Mouse (Mus musculus): Measurements from ENCODE around the gene Fancd2os. TPM values are rescaled to one million over a fixed set of nuclear protein-coding genes. Genes with fewer than 3 reads are reported as not detected.

Gene Fancd2os
- polyA plus RNA-seq, 1 experiment from 2014 or later = not detected

GRCm38 (mm10) chr6:113612258-113612969, 11.9 kb upstream of the Fancd2os start:
- peaks cover 34% of the 10 kb centered on the region for H3K36me3 ChIP-seq (ENCODE audit: control insufficient read depth, insufficient read depth, low read length)
- no peak overlapping the region for H3K27ac ChIP-seq (ENCODE audit: low read length)
- H3K9ac ChIP-seq (ENCODE audit: low read depth, low read length) = no peak overlapping the region
- 96% methylated on average over 8 of the region's 8 CpGs for WGBS
- H3K4me2 ChIP-seq (ENCODE audit: low read length) = no peak overlapping the region
- no peak for ATAC-seq
- no peak overlapping the region for H3K4me3 ChIP-seq (ENCODE audit: low read depth, low read length)
- H3K9me3 ChIP-seq (replicated peaks; ENCODE audit: control insufficient read depth, low read length, poor library complexity, severe bottlenecking) = no peaks in the 10 kb centered on the region
- no peaks in the 10 kb centered on the region for H3K4me1 ChIP-seq (ENCODE audit: control insufficient read depth, insufficient read depth, low read length)
- H3K27me3 ChIP-seq (ENCODE audit: control insufficient read depth, insufficient read depth, low read depth, low read length) = no peaks in the 10 kb centered on the region

- Histone ChIP-seq H3K27ac (ENCODE audit: low read length) (no peak overlapping the region), H3K9ac (ENCODE audit: low read depth, low read length) (no peak overlapping the region)
- 98% methylated on average over 7 of the region's 7 CpGs for WGBS
Observed at GRCm38 (mm10) chr6:113609293-113609692, 8.8 kb upstream of the Fancd2os start.

DNA sequence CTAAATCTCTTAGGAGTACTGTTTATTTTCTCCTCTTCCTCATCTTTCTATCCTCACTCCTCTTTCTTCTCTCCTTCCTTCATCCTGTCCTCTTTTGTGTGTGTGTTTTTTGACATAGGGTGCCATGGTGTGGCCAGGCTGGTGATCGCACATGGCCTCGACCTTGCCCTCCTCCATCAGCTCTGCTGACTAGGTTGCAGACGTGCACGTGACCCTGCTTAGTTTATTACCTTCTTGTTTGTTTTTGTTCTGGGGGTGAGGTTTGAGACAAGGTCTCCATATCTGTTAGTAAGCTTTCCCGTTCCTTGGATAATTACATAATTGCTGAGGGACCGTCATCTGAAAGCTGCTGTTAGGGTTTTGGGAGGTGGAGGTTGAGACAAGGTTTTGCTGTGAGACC, 8.4 kb upstream of the Fancd2os start:
- ATAC-seq = no peak
- H3K4me1 ChIP-seq (ENCODE audit: control insufficient read depth, insufficient read depth, low read length) = peaks cover 23% of the 10 kb centered on the region

More at GRCm38 (mm10) chr6:113609293-113609692, 8.8 kb upstream of the Fancd2os start:
- Histone ChIP-seq H3K27me3 (ENCODE audit: control insufficient read depth, insufficient read depth, low read depth, low read length) (no peaks in the 10 kb centered on the region), H3K4me1 (ENCODE audit: control insufficient read depth, insufficient read depth, low read length) (peaks cover 20% of the 10 kb centered on the region), H3K36me3 (ENCODE audit: control insufficient read depth, insufficient read depth, low read length) (peaks cover 8% of the 10 kb centered on the region), H3K4me2 (ENCODE audit: low read length) (no peak overlapping the region), H3K9me3 (replicated peaks; ENCODE audit: control insufficient read depth, low read length, poor library complexity, severe bottlenecking) (no peaks in the 10 kb centered on the region), H3K4me3 (ENCODE audit: low read depth, low read length) (no peak overlapping the region)
- no peak for ATAC-seq

DNA sequence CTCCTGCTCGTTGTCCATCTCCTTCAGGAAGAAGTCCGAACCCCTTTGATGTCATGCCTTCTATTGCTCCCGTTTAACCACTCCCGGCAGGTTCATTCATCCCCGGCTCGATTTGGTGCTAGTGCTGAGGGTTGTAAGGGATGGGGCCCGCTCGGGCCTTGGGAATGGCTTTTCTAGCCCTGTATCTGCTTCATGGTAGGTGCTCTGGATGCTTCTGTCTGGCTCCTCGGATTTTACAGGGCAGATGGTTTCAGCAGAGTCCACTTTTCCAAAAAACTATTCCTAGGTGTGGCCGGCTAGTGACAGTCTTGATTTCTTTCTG, 4.7 kb upstream of the Fancd2os start:
- no peak; the same call in 1 of the 2 replicates for ATAC-seq

More for the DNA sequence above, 8.4 kb upstream of the Fancd2os start:
- no peak overlapping the region for H3K4me2 ChIP-seq (ENCODE audit: low read length)
- H3K27ac ChIP-seq (ENCODE audit: low read length) = no peak overlapping the region
- no peak overlapping the region for H3K9ac ChIP-seq (ENCODE audit: low read depth, low read length)
- 91% methylated on average over 6 of the region's 6 CpGs for WGBS
- H3K9me3 ChIP-seq (replicated peaks; ENCODE audit: control insufficient read depth, low read length, poor library complexity, severe bottlenecking) = no peaks in the 10 kb centered on the region
- no peak overlapping the region for H3K4me3 ChIP-seq (ENCODE audit: low read depth, low read length)
- peaks cover 4% of the 10 kb centered on the region; the same call in 1 of the 2 replicates for H3K36me3 ChIP-seq (ENCODE audit: control insufficient read depth, insufficient read depth, low read length)
- no peaks in the 10 kb centered on the region for H3K27me3 ChIP-seq (ENCODE audit: control insufficient read depth, insufficient read depth, low read depth, low read length)

GRCm38 (mm10) chr6:113604432-113605223, 4.1 kb upstream of the Fancd2os start, which contains the start of gene Brk1:
Gene Brk1, plus strand, starts transcription at chr6:113604772.
- peaks cover 23% of the 10 kb centered on the region for H3K4me1 ChIP-seq (ENCODE audit: control insufficient read depth, insufficient read depth, low read length)
- H3K9me3 ChIP-seq (replicated peaks; ENCODE audit: control insufficient read depth, low read length, poor library complexity, severe bottlenecking) = no peaks in the 10 kb centered on the region
- H3K27me3 ChIP-seq (ENCODE audit: control insufficient read depth, insufficient read depth, low read depth, low read length) = no peaks in the 10 kb centered on the region
- peak; percentile 96 for ATAC-seq
- peak within 1 kb of the TSS; percentile 88 for H3K9ac ChIP-seq (ENCODE audit: low read depth, low read length)
- peak within 1 kb of the TSS; percentile 89 for H3K4me2 ChIP-seq (ENCODE audit: low read length)
- H3K36me3 ChIP-seq (ENCODE audit: control insufficient read depth, insufficient read depth, low read length) = no peaks in the 10 kb centered on the region
- WGBS = under 1% methylated on average over 59 of the region's 65 CpGs
- peak within 1 kb of the TSS; percentile 88 for H3K4me3 ChIP-seq (ENCODE audit: low read depth, low read length)
- H3K27ac ChIP-seq (ENCODE audit: low read length) = peak within 1 kb of the TSS; percentile 85

More for the DNA sequence above, 4.7 kb upstream of the Fancd2os start:
- Histone ChIP-seq H3K4me1 (ENCODE audit: control insufficient read depth, insufficient read depth, low read length) (peaks cover 23% of the 10 kb centered on the region), H3K4me2 (ENCODE audit: low read length) (peak overlapping the region; percentile 89), H3K27me3 (ENCODE audit: control insufficient read depth, insufficient read depth, low read depth, low read length) (no peaks in the 10 kb centered on the region), H3K36me3 (ENCODE audit: control insufficient read depth, insufficient read depth, low read length) (no peaks in the 10 kb centered on the region), H3K9ac (ENCODE audit: low read depth, low read length) (peak overlapping the region; percentile 88), H3K27ac (ENCODE audit: low read length) (peak overlapping the region; percentile 85), H3K9me3 (replicated peaks; ENCODE audit: control insufficient read depth, low read length, poor library complexity, severe bottlenecking) (no peaks in the 10 kb centered on the region), H3K4me3 (ENCODE audit: low read depth, low read length) (peak overlapping the region; percentile 88)
- 5% methylated on average over 10 of the region's 10 CpGs for whole genome bisulfite sequencing

DNA sequence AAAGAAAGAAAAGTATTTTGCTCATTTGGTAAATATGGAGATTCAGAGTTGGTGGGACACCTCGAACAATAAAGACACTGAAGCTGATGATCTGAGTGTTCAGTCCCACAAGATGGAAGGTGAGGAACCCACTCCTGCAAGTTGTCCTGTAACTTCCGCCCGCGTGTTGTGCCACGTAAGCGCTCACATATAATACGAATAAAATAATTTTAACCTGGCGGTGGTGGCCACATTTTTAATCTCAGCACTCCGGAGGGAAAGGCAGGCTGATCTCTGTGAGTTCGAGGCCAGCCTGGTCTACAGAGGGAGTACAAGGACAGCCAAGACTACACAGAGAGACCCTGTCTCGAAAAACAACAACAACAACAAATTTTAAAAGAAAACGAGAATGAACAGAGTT, 3.5 kb upstream of the Fancd2os start:
- no peaks in the 10 kb centered on the region for H3K9me3 ChIP-seq (replicated peaks; ENCODE audit: control insufficient read depth, low read length, poor library complexity, severe bottlenecking)
- peak overlapping the region; percentile 85 for H3K27ac ChIP-seq (ENCODE audit: low read length)
- H3K9ac ChIP-seq (ENCODE audit: low read depth, low read length) = peak overlapping the region; percentile 88
- peak; percentile 33 for ATAC-seq
- peak overlapping the region; percentile 64 for H3K4me2 ChIP-seq (ENCODE audit: low read length)
- H3K4me3 ChIP-seq (ENCODE audit: low read depth, low read length) = peak overlapping the region; percentile 88
- H3K27me3 ChIP-seq (ENCODE audit: control insufficient read depth, insufficient read depth, low read depth, low read length) = no peaks in the 10 kb centered on the region
- no peaks in the 10 kb centered on the region for H3K36me3 ChIP-seq (ENCODE audit: control insufficient read depth, insufficient read depth, low read length)
- WGBS = 50% methylated on average over 12 of the region's 12 CpGs
- H3K4me1 ChIP-seq (ENCODE audit: control insufficient read depth, insufficient read depth, low read length) = peaks cover 23% of the 10 kb centered on the region

DNA sequence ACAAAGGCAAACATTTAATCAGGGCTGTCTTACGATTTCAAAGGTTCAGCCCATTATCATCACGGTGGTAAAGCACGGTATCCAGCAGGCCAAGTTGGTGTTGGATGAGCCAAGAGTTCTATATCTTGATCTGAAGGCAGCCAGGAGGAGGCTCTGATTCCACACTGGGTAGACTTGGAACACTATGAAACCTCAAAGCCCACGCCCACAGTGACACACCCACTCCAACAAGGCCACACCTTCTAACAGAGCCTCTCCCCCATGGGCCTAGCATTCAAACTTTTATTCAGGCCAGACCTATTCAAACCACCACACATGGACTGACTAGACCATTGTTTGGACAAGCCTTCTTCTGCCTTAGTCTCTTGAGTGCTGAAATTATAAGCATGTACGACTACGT, 2.3 kb upstream of the Fancd2os start:
- Histone ChIP-seq H3K4me3 (ENCODE audit: low read depth, low read length) (no peak overlapping the region), H3K27ac (ENCODE audit: low read length) (no peak overlapping the region), H3K9me3 (replicated peaks; ENCODE audit: control insufficient read depth, low read length, poor library complexity, severe bottlenecking) (no peaks in the 10 kb centered on the region), H3K4me2 (ENCODE audit: low read length) (no peak overlapping the region), H3K36me3 (ENCODE audit: control insufficient read depth, insufficient read depth, low read length) (no peaks in the 10 kb centered on the region), H3K4me1 (ENCODE audit: control insufficient read depth, insufficient read depth, low read length) (peaks cover 23% of the 10 kb centered on the region), H3K9ac (ENCODE audit: low read depth, low read length) (no peak overlapping the region), H3K27me3 (ENCODE audit: control insufficient read depth, insufficient read depth, low read depth, low read length) (no peaks in the 10 kb centered on the region)
- ATAC-seq = no peak
- WGBS = 92% methylated on average over 6 of the region's 6 CpGs

GRCm38 (mm10) chr6:113599833-113600232, 682 bp downstream of the Fancd2os start:
- ATAC-seq = no peak
- peaks cover 3% of the 10 kb centered on the region; the same call in 1 of the 2 replicates for H3K4me1 ChIP-seq (ENCODE audit: control insufficient read depth, insufficient read depth, low read length)
- no peak overlapping the region for H3K4me2 ChIP-seq (ENCODE audit: low read length)
- 67% methylated on average over 5 of the region's 5 CpGs for WGBS
- H3K27me3 ChIP-seq (ENCODE audit: control insufficient read depth, insufficient read depth, low read depth, low read length) = no peaks in the 10 kb centered on the region
- no peak overlapping the region for H3K9ac ChIP-seq (ENCODE audit: low read depth, low read length)
- H3K27ac ChIP-seq (ENCODE audit: low read length) = no peak overlapping the region
- H3K4me3 ChIP-seq (ENCODE audit: low read depth, low read length) = no peak overlapping the region
- H3K36me3 ChIP-seq (ENCODE audit: control insufficient read depth, insufficient read depth, low read length) = no peaks in the 10 kb centered on the region
- no peaks in the 10 kb centered on the region for H3K9me3 ChIP-seq (replicated peaks; ENCODE audit: control insufficient read depth, low read length, poor library complexity, severe bottlenecking)

DNA sequence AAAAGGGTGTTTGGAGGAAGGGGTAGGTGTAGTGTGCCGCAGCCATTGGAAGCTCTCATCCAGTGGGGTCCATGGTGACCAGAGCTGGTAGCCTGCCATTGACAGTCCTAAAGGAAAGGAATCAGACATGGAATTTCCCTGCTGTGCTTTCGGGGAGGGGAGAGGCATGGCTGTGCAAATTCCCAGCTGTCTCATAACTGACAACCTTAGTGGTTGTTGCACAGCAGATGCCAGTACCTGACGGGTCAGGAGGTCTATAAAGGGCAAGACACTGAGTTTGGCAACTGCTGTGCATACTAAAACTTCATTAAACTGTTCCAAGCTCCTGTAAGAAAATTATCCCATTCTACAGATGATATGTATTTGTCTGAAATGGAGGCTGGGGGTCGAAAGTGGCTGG, 2.6 kb downstream of the Fancd2os start:
- no peaks in the 10 kb centered on the region for H3K9me3 ChIP-seq (replicated peaks; ENCODE audit: control insufficient read depth, low read length, poor library complexity, severe bottlenecking)
- 89% methylated on average over 4 of the region's 4 CpGs for WGBS
- H3K27me3 ChIP-seq (ENCODE audit: control insufficient read depth, insufficient read depth, low read depth, low read length) = no peaks in the 10 kb centered on the region
- H3K9ac ChIP-seq (ENCODE audit: low read depth, low read length) = no peak overlapping the region
- H3K4me3 ChIP-seq (ENCODE audit: low read depth, low read length) = no peak overlapping the region
- no peak overlapping the region for H3K27ac ChIP-seq (ENCODE audit: low read length)
- H3K36me3 ChIP-seq (ENCODE audit: control insufficient read depth, insufficient read depth, low read length) = no peaks in the 10 kb centered on the region
- ATAC-seq = no peak
- H3K4me1 ChIP-seq (ENCODE audit: control insufficient read depth, insufficient read depth, low read length) = no peaks in the 10 kb centered on the region
- no peak overlapping the region for H3K4me2 ChIP-seq (ENCODE audit: low read length)
